Mouse (Mus musculus): ENCODE results near the gene Cyb5b.

The Cyb5b gene

GRCm38 (mm10) chr8:107227011-107227626, 76.7 kb downstream of the Cyb5b start:
- no peak for DNase-seq (ENCODE audit: low spot score)

DNA sequence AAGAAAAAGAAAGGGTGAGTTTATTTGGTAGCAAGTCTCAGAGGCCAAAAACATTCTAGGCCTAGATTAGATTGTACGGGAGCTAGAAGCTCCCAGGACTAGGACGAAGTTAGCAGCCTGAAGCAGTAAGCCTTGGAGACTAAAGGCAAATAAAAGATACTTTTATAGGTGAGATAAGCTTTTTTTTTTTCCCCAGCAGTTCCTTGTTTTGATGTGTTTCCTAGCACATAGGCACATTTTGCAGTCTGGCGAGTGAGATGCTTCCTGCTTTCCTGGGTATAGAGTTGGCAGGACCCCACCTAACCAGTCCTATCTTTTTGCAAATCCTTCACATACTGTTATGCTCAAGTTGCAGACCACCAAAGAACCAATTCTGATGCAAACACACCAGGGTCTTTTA, 82.8 kb downstream of the Cyb5b start:
- no peak for DNase-seq (ENCODE audit: low spot score)

- DNase-seq (ENCODE audit: low spot score), result no peak
These were observed 83.3 kb downstream of the Cyb5b start for GRCm38 (mm10) chr8:107233718-107234117.

Measured in spleen, adult 12 weeks (tissue).